Mouse (Mus musculus) layer of hippocampus, adult 9-11 months (tissue): ENCODE measurements around the gene Cdyl.

Source experiments
- DNase-seq: peaks from one replicate; pipeline ENCODE4 v3.0.0; 2022

The Cdyl gene

DNA sequence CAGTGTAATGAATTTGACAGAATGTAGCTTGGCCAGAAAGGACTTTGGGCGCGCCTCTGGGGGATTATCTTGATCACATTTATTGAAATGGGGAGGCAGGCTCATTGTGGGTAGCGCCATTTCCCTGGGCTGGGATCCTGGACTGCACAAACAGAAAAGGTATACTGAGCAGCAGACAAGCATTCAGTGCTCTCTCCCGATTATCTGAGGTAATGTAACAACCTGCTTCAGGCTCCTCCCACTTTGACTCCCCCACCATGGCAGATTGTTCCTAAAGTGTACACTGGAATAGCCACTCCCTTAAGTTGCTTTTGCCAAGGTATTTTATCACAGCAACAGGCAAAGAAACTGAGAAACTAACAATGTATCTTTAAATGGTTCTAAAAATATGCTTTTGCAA lies 58.0 kb downstream of the Cdyl start:
- no peak for DNase-seq

DNA sequence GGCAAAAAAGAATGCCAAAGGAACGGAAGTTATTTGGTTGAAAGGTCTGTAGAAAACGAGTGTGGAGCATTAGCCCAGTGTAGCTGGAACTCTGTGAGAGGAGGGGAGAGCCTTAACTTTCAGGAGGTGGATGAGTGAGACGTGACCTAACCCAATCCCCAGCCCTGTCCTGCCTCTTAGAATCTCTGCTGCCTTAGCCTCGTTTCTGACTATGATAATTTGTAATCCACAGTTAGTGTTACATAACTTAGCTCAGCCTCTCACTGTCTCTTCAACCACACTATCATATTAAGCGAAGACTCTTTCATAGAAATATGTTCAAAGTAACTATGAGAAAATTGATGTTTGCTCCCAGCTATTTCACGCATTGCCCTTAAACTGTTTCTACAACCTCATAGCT lies 59.9 kb downstream of the Cdyl start:
- no peak for DNase-seq

DNA sequence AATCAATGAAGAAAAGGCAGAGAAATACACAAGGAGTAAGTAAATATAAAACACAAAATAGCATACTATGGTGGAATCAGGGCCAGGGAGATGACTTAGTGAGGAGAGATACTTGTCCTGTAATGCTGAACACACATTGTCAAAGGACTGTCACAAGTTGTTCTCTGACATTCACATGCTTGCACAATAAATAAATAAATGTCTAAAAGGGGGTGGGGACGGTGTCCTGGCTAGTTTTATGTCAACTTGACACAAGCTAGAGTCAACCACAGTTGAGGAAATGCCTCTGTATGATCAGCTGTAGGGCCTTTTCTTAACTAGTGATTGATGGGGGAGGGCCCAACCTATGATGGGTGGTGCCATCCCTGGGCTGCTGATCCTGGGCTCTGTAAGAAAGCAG lies 63.4 kb downstream of the Cdyl start:
- DNase-seq: no peak

DNA sequence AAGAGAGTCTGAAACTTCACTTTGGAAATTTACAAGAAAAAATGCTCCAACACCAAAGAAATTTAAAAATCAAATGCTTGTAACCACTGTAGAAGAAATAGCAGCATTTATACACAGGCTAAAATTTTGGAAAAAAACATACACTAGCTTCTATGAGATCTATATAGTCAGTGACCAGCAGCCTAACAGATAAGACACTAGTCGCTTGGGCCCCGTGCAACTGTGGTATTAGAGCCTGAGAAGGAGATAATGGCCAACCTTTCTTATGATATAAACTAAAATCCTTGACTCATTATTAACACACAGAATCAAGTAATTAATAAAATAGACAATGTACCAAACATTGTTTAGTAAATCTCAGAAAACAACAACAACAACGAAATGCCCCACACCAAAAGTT lies 66.4 kb downstream of the Cdyl start:
- no peak for DNase-seq

DNA sequence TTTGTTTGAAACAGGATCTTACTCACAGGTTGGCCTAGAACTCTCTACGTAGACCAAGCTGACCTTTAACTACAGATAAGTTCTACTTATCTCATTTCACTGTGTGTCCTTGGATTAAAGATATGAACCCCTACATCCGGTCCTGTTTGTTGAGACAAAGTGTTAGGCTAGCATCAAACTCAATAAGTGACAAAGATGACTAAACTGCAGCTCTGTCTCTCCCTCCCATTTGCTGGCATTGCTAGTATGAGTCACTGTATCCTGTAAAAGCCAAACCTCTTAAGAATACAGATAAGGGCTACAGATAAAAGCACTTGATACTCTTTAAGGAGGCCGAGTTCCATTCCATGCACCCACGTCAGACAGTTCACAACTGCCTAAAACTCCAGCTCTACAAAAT lies 72.5 kb downstream of the Cdyl start:
- no peak for DNase-seq

DNA sequence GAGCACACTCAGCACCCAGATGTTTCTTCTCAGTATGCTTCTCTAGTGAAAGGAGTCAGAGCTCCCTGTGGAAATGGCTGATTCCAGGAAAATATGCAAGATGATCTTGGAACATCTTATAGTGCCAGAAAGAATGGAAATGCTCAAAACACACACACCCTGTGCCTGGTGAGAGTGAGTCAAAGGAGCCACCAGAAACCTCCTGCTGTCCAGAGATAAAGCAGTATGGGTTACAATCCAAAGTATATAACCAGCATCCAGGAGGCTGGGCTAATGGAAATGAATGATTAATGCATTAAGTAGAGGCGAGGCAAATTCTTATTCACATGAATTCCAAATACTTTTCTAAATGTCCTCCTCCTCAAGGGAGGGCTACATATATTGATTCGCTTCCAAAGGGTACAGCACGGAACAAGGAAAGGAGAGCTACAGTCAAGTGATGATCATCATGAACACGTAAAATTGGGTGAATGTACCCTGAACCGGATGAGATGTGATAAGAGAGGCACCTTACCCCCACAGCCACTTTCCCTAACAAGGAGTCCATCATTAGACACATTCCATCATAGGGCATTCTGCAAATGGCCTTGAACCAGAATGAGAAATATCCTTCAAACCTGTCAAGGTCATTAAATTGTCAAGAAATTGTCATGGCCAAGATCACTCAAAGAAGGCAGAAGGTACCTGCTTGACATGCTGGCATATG lies 73.4 kb downstream of the Cdyl start:
- DNase-seq: no peak

DNA sequence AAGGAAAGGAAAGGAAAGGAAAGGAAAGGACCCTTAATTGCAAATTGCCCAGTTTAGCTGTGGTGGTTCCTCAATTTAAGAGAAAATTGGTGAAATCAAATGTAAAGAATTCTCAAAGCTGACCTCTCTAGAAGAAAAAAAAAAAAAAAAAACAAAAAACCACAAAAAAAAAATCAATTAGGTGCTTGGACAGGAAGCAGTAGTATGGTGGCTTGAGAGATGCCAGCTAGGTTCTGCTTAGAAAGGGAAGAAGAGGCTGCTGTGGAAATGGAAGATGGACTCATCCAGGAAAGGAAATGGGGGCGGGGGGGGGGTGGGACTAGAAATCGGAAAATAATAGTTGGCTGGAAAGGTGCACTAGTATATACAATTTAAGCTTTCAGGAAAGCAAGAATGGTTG lies 77.9 kb downstream of the Cdyl start:
- DNase-seq: no peak

DNA sequence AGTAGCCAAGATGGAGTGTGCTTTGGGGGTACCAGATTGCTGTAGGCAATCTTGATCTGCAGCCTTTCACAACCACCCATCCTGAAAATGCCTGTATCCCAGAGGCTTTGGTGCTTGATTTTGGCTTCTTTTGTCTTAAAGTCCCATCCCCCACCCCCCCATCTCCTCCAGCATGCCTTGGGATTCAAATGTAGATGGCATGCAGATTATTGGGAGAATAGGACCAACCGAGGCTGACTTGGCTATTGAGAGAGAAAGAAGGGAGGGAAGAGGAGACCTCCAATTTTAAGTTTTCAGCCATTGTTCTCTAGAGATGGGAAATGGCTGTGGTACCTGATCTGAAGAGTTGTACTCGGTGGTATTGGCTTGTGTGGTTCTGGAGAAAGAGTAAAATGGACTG lies 78.6 kb downstream of the Cdyl start:
- no peak for DNase-seq

DNA sequence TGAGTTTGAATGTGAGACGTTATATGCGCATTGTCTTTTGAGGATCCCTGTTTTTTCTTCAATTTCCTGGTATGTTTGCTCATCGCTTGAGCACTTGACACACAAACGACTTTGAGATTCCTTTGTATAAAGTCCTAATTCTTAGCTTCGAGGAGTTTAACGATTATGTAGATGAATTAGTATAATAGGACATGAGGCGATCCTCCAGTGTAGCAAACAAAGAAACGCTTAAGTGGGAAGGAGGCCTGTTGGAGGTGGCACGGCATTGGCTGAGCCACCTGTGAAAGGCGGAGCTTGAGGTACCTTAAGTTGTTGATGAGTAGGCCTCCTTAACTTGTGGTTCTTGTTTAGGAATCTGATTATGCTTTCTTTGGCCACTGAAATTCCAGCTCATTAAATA lies 79.8 kb downstream of the Cdyl start:
- DNase-seq: no peak

DNA sequence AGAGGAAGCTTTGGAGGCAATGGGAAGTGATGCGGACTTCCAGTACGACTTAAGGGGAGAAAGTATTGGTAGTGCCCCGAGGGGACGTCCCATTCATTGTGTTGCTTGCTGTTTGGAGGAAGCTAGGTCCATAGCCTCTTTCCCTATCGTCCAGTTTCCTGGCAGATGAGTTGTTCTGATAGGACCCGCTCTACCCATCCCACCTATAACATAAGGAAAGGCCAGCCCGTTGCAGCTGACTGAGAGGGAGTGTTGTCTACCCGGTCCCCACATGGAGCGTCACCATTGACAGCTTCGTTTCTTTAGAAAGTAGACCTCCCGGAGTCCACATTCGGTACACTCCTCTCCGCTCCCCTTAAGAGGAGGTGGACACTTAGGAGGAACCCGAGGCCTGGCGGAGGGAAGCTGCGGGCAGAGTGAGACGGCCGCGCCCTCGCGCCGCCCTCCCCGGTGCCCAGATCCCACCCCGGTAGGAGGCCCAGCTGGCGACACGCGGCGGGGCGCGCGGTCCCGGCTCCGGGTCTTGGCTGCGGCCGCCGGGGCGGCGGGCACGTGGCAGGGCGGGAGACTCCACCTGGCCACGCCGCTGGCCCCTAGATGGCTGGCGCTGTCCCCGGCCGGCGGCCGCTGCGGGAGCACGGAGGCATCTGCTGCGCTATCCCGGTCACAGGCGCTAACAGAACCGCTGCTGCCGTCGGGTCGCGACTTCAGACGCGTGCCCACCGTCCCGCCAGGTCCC lies 80.8 kb downstream of the Cdyl start:
- no peak for DNase-seq

DNA sequence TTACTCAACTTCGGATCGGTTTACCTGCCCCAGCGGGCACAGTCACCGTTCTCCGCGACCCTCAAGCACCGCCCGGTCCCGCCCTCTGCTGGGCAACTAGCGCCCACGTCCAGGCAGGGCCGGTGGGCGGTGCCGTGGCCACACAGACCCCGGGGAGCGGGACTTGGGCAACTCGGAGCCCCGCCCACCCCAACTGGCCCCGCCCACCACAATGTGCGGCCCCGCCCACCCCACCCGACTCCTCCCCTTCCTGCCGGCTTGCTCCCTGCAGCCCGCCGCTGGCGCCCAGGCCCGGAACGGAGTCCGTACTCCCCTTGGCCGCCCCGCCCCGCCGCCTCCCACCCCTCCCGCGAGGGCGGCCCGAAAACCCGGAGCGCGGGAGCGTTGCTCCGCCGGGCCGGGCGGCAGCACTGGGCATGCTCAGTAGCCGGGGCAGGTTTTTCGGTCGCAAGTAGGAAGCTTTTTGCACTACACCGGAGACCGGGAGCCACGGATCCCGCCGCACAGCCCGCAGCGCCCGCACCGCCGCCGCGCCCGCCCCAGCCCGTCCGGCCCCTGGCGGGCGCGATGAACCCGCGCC lies 81.5 kb downstream of the Cdyl start:
- peak; percentile 91 for DNase-seq

DNA sequence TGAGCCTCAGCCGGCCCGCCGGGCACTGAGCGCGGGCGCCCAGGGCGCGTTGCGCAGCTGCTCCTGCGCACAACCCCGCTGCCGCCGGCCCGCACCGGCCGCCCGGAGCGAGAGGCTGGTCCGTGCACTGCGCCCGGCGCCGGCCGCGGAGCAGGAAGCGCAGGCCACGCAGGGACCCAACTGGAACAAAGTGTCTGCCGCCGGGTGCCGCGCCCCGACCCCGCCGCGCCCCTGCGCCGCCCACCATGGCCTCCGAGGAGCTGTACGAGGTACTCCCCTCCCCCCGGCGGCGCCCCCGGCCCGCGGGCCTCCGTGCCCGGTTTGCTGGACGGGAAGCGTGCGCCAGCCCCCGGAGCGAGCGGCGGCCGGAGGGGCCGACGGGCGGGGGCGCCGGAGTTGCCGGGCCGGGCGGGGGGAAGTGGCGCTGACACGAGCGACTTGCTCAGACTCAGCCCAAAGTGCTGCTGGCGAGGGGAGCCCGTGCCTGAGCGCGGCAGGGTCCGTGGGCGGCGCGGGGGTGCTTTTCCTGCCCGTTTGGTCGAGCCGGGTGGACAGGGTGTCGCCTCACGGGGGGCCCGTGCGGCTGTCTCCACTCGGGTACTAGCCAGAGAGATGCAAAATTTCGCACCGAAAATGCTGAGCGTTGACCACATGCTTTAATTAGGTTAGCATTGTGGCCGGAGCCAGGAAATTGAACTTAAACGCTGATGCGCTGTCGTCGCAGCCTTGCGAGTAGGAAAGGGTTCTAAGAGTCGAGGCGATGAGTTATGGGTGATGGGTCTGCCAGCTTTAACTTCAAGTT lies 82.2 kb downstream of the Cdyl start:
- DNase-seq: peak; percentile 18

DNA sequence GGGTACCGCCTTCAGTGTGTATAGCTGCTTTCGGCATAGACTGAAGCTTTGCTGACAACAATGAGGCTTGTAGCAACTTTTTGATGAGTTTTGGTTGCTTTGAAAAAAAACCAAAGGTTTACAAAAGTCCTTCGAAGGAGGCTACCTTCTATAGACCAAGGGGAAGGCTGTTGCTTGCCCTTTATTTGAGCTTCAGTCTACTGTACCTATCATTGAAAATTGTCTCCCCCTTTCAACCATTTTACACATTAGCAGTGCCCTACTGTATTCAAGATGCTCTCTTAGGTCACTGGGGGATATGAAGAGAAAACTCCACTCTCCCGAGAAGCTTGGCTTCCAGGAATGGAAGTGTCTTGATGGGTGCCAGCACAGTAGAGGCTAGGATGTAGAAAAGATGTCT lies 83.1 kb downstream of the Cdyl start:
- no peak for DNase-seq

DNA sequence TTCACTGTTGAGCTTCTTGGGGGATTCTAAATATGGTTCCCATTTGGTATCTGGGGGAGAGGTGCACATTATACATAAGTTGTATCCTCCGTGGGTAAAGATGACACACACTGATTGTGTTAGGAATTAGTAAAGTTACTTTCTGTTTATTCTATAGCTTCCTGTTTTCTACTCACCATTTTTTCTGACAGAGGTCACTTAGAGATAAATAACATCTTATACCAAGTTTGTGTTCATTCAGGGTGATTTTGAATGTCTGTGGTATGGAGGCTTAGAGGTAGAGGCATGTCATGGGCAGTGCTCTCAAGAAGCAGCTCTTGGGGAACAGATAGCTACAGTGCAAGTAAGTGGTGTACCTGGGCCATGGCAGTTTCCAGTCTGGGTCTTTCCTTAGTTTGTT lies 83.6 kb downstream of the Cdyl start:
- no peak for DNase-seq

DNA sequence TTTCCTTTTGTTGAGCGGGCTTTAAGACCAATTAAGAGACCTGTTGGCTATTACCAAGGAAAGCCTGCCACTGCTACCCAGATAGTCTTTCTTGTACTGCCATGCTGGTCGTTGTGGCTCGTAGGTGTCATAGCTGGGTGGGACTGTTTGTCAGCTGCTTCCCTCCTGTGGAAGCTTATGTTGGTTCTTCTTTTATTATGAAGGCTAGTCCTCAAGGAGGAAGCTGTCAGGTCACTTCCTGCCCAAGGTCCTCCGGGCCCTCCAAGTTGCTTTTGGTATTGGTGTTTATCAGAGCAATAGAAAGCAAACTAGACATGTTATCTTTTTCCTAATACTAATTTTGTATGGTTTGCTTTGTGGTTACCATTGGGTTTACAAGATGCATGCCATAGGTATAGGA lies 89.6 kb downstream of the Cdyl start:
- no peak for DNase-seq

DNA sequence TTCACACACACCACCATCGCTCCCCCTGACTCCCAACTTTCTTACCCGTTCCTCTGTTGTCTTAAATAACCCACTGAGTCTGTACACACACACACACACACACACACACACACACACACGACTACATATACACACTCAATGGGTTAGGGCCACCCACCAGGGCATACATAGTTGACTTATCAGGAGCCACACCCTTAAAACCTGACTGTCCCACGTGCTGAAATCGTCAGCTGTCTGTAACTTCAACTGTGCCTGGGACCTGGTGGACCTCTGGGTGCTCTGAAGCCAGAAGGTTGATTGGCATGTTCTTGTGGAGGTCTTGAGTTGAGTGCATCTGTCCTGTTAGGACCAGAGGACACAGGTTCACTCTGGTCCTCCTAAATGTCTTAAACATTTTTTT lies 90.0 kb downstream of the Cdyl start:
- no peak for DNase-seq

DNA sequence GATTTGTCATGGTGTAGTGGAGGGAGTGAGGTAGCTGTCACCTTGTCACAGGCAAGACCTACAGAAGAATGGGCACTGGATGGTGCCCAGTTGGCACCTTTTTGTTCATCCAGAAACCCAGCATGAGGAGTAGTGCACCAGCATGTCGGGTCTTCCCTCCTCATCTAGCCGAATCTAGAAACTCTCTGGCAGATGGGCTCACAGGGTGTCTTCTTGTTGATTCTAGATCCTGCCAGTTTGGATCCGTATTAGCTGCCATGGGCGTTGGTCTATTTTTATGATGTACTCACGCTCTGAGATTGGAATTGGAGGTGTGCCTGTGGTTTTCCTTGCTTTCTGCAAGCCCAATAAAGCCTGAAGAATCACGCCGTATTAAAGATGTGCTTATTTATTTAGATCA lies 92.4 kb downstream of the Cdyl start:
- DNase-seq: peak; percentile 58

DNA sequence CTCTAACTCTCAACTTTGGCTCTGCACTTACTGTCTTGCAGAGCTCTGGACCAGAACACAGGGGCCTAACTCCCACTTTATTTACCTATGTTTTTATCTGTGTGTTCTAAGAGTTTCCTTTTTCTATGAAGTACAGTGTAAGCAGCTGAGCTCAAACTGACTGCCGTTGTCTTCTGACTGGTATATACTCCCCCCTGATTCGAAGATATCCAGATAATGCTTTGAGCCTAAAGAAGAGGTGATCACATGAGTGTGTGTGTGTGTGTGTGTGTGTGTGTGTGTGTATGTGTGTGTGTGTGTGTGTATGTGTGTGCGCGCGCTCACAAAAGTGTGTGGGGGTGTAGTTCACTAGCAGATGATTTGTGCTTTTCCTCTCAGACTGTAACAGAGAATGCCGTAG lies 95.4 kb downstream of the Cdyl start:
- DNase-seq: no peak

DNA sequence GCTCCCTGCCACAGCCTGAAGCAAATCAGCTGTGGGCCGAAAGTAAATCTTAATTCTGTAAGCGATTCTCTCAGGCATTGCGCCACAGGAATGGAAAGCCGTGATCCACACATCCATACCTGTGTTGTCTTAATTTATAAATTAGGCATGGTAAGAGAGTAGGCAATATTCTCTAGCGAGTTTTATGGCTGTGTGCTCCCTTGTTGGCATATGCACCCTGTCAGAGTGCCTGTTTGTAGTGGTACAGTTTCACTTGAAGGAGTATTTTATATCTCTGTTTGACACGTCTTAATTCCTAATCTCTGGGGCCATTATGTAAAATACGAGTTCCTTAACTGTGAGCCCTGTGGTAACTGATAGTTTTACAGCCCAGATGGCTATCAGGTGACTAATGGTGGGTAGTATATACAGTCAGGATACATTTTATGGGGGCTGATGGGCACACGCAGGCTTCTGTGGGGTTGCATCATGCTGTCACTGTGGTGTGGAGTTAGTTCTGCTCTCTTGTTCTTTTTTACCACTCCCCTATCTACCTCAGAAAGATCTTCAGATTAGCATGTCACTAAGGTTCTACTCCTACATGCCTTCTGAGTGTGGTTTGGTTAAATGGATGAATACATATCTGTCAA lies 96.1 kb downstream of the Cdyl start:
- no peak for DNase-seq

DNA sequence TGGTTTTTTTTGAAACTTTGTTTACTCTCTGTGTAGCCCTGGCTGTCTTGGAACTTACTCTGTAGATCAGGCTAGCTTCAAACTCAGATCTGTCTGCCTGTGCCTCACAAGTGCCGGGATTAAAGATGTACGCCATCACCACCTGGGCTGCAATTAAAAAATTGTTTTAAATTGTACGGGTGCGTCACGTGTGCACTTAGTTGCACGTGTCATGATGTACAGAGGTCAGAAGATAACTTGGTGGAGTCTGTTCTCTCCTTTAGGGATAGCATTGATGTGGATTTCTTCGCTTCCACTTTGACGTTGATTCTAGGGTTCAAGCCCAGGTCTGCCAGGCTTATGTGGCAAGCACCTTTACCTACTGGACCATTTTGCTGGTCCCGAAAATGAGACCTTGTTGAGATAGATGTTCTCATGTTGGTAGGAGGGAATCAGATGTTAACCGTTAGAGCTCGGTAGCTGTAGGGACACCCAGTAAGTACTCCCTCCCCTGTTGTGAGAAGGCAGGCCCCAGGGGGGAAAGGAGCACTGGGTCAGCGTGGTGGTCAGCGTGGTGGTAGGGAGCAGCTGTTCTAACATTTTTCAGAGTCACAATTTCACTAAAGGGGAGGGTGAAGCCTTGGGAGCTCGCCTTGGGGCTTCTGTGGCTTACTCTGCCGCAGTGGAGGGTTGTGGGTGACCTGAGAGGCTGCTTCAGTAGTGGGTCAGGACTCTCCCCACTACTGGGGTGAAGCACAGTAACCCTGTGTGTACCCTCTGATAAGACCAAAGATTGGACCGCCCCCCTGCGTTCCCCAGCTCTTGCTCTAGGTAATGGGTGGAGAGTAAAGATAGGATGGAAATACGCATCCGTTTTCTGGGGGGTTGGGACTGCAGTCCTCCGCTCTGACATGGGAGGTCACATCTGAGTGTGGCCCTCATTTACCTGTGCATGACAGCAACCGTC lies 97.0 kb downstream of the Cdyl start:
- DNase-seq: no peak

DNA sequence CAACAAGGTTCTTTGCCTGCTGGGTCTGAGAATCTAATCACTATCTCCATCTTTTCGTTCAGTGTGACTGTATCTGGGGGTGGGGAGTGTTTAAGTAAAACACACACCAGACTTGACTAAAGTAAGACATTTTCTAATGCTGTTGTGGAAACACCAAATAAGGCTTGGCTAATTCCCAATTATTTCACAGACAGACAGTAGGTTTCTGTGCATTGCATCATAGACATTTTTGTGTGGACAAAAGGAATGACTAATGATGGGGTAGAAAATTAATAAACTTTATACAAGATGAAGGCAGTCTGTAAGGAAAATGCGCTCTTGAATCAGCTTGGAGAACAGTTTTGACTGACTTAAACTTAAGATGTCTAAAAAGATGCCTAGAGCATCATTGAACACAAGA lies 100.7 kb downstream of the Cdyl start:
- no peak for DNase-seq

DNA sequence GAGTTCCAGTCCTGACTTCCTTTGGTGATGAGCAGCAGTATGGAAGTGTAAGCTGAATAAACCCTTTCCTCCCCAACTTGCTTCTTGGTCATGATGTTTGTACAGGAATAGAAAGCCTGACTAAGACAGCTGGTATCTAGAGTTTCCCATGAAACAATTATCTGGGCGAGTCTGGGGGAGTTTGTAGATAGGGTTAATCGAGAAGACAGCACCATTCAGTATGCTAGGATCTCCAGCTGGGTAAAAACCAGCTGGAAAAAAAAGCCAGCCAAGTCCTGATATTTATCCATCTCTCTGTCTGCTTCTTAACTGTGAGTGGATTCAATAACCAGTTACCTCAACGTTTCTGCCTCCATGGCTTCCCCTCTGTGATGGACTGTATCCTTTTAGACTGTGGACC lies 104.9 kb downstream of the Cdyl start:
- DNase-seq: no peak
